9 mouse cellular contexts compared by ENCODE assay signal in genomic region chr11:103246081-103246730, GRCm38 (mm10). TPM values are rescaled to one million over a fixed set of nuclear protein-coding genes. Genes with fewer than 3 reads are reported as not detected.
DNase-seq lines count a peak whose midpoint lies in the region; ATAC-seq and TF ChIP-seq lines count a peak whose summit lies in the region.
"Had no signal": no experiment of that assay in that cellular context is flagged by ENCODE, and none has a peak within 500 bp of the region (broad histone marks: within the 10 kb centered on the region; RNA-seq: fewer than 3 reads in every experiment).

No protein-coding gene starts in this region.

- 50% methylated on average over 10 of the region's 10 CpGs for WGBS in lung, embryonic 14.5 days
- 45% methylated on average over 10 of the region's 10 CpGs for WGBS in intestine, embryonic 14.5 days

- H3K27me3 ChIP-seq in lung, embryonic 14.5 days (ENCODE audit: insufficient read depth, low read length), result no peaks in the 10 kb centered on the region
- no peaks in the 10 kb centered on the region for H3K27me3 ChIP-seq in intestine, embryonic 14.5 days (replicated peaks; ENCODE audit: control insufficient read depth, insufficient read depth, low read length)
- H3K27me3 ChIP-seq: liver, embryonic 15.5 days had no signal

- H3K4me1 ChIP-seq in lung, embryonic 14.5 days (ENCODE audit: insufficient read depth), result peaks cover 25% of the 10 kb centered on the region
- peaks cover 20% of the 10 kb centered on the region; the same call in 1 of the 2 replicates for H3K4me1 ChIP-seq in embryonic fibroblast, embryonic 13.5 days (ENCODE audit: control insufficient read depth, insufficient read depth, low read length)
- peaks cover 36% of the 10 kb centered on the region for H3K4me1 ChIP-seq in intestine, embryonic 14.5 days (replicated peaks; ENCODE audit: control insufficient read depth, insufficient read depth, low read length)

- DNase-seq in lung, embryonic 14.5 days, result peak; percentile 71
- no peak for DNase-seq in lung, postnatal 25 days (ENCODE audit: low spot score)
- DNase-seq in adrenal gland, adult 8-10 months, result peak; percentile 71
- DNase-seq in intestine, embryonic 14.5 days (ENCODE audit: low spot score), result peak; percentile 67
- peak; percentile 53 to 80 for DNase-seq in lung, postnatal 4 days
- DNase-seq in yolk sac, embryonic 10.5 days (ENCODE audit: low spot score), result no peak
- DNase-seq in thymus, postnatal 36 days, result no peak

- no peak overlapping the region for H3K9ac ChIP-seq in lung, embryonic 14.5 days
- H3K9ac ChIP-seq in intestine, embryonic 14.5 days (ENCODE audit: low read length), result no peak overlapping the region
- H3K9ac ChIP-seq: liver, embryonic 15.5 days had no signal

- ATAC-seq in lung, embryonic 14.5 days (ENCODE audit: insufficient read depth), result peak; percentile 29; the same call in 1 of the 2 replicates
- peak; percentile 49 for ATAC-seq in intestine, embryonic 14.5 days (replicated peaks; ENCODE audit: low FRiP score, low TSS enrichment, low read depth)

- no peak overlapping the region for H3K4me3 ChIP-seq in lung, embryonic 14.5 days (ENCODE audit: low read depth, low read length)
- H3K4me3 ChIP-seq in embryonic fibroblast, embryonic 13.5 days (ENCODE audit: insufficient read depth, low read length), result no peak overlapping the region
- no peak overlapping the region for H3K4me3 ChIP-seq in intestine, embryonic 14.5 days (ENCODE audit: low read depth, low read length)
- H3K4me3 ChIP-seq: liver, embryonic 15.5 days had no signal

- 0 out of 2 replicates have a peak, but pooled peaks have one; percentile 28 for TF ChIP-seq POLR2A in embryonic fibroblast, embryonic 13.5 days (IDR thresholded peaks at IDR 0.05; ENCODE audit: low read depth, low read length)

- peak overlapping the region; percentile 82 for H3K27ac ChIP-seq in lung, embryonic 14.5 days (ENCODE audit: low read depth)
- H3K27ac ChIP-seq in embryonic fibroblast, embryonic 13.5 days (ENCODE audit: insufficient read depth, low read length), result peak overlapping the region; percentile 86
- H3K27ac ChIP-seq in intestine, embryonic 14.5 days (ENCODE audit: low read depth), result peak overlapping the region; percentile 70
- H3K27ac ChIP-seq: liver, embryonic 15.5 days had no signal

- H3K9me3 ChIP-seq in lung, embryonic 14.5 days (ENCODE audit: low read depth, low read length), result no peaks in the 10 kb centered on the region
- H3K9me3 ChIP-seq in intestine, embryonic 14.5 days (ENCODE audit: control insufficient read depth, low read length), result no peaks in the 10 kb centered on the region
- H3K9me3 ChIP-seq: liver, embryonic 15.5 days had no signal

- TF ChIP-seq CTCF in lung, embryonic 14.5 days (IDR thresholded peaks at IDR 0.05; ENCODE audit: low read depth), result no peak
- no peak for TF ChIP-seq CTCF in embryonic fibroblast, embryonic 13.5 days (IDR thresholded peaks at IDR 0.05; ENCODE audit: borderline replicate concordance, insufficient read depth, low read length)

- H3K4me2 ChIP-seq in lung, embryonic 14.5 days, result no peak overlapping the region
- H3K4me2 ChIP-seq in intestine, embryonic 14.5 days (ENCODE audit: low read length), result 0 out of 2 replicates have a peak overlapping the region, but pooled peaks have one; percentile 6
- H3K4me2 ChIP-seq: liver, embryonic 15.5 days had no signal

- 0 out of 2 replicates have a peak, but pooled peaks cover 3% of the 10 kb centered on the region for H3K36me3 ChIP-seq in lung, embryonic 14.5 days (ENCODE audit: insufficient read depth)
- H3K36me3 ChIP-seq in intestine, embryonic 14.5 days (ENCODE audit: control insufficient read depth, insufficient read depth, low read length), result no peaks in the 10 kb centered on the region; the same call in 1 of the 2 replicates
- H3K36me3 ChIP-seq: liver, embryonic 15.5 days had no signal

RNA-seq across cellular contexts. Expression of gene Map3k14, which starts 21.1 kb away (rescaled TPM):
- 3.1 and 3.9 TPM in 2 replicates for polyA plus RNA-seq in lung, embryonic 14.5 days (2014; fragmentation: Nextera tagmentation; extraction: Ambion mirVana)
- total RNA-seq in adrenal gland, adult 8-10 months (2022), result 10 to 100 TPM in 1 of 4 experiments, 1 to 10 TPM in 3; 7.1 to 11.8 (median 9.0) TPM
- 8.4 and 8.5 TPM in 2 replicates for polyA plus RNA-seq in embryonic fibroblast, embryonic 13.5 days (2011; ENCODE audit: insufficient read length, low read depth, missing spikeins)
- 3.7 and 3.9 TPM in 2 replicates for polyA plus RNA-seq in intestine, embryonic 14.5 days (2014; fragmentation: Nextera tagmentation; extraction: Ambion mirVana)

RNA-seq across cellular contexts. Expression of gene Spata32, which starts 28.0 kb away (rescaled TPM):
- polyA plus RNA-seq in lung, embryonic 14.5 days (2014; fragmentation: Nextera tagmentation; extraction: Ambion mirVana), result not detected in 2 replicates
- total RNA-seq in adrenal gland, adult 8-10 months (2022), result not detected
- polyA plus RNA-seq in embryonic fibroblast, embryonic 13.5 days (2011; ENCODE audit: insufficient read length, low read depth, missing spikeins), result not detected in 2 replicates
- polyA plus RNA-seq in intestine, embryonic 14.5 days (2014; fragmentation: Nextera tagmentation; extraction: Ambion mirVana), result not detected in 2 replicates
- polyA plus RNA-seq: liver, embryonic 15.5 days had no signal

RNA-seq across cellular contexts. Expression of gene 1700023F06Rik, which starts 37.8 kb away (rescaled TPM):
- 0.89 and 1.2 TPM in 2 replicates for polyA plus RNA-seq in lung, embryonic 14.5 days (2014; fragmentation: Nextera tagmentation; extraction: Ambion mirVana)
- total RNA-seq in adrenal gland, adult 8-10 months (2022), result under 1 TPM in 3 of 4 experiments, not detected in 1; 0.27 to 0.83 (median 0.66) TPM
- polyA plus RNA-seq in embryonic fibroblast, embryonic 13.5 days (2011; ENCODE audit: insufficient read length, low read depth, missing spikeins), result 0.68 TPM in 1 of 2 replicates, not detected in the other
- 1.3 and 1.4 TPM in 2 replicates for polyA plus RNA-seq in intestine, embryonic 14.5 days (2014; fragmentation: Nextera tagmentation; extraction: Ambion mirVana)

Comparison
In these comparisons a context has a peak if more than half of its experiments do, and no peak if none do; other contexts are left out.
1. DNase-seq: peak in lung, embryonic 14.5 days (single experiment), adrenal gland, adult 8-10 months (single experiment), intestine, embryonic 14.5 days (single experiment) and lung, postnatal 4 days (2 of 2); none in lung, postnatal 25 days (single experiment), yolk sac, embryonic 10.5 days (single experiment) and thymus, postnatal 36 days (0 of 2).
2. Peak in every context shown above with its lines, with median percentiles within 50 percentile points of each other: H3K27ac ChIP-seq.